Mouse (Mus musculus): Measurements from ENCODE around the gene Olfr934. TPM values are rescaled to one million over a fixed set of nuclear protein-coding genes. Genes with fewer than 3 reads are reported as not detected.
A peak's percentile ranks its signal among the peaks of the same experiment; 100 is the strongest.

Olfr934 gene
- polyA plus RNA-seq (2012; rRNA removed): not detected in 2 replicates

DNA sequence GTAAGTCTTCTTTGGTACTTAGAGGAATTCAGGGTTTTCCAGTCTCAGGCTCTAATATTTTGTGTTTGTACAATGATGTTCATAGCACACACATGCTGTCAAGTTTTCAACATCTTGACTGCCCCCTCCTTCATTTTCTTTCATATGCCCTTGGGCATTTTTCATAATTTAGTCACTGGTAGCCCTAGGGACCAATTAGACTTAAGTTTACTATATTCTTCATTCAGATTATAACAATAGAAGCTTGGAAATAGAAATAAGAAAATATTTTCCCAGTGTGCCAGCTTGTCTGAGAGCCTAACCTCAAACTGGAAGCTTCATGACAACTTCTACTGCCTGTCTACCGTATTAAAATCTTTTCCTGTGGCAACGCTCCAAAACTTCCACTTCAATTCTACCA is at the start of gene Olfr934:
Gene Olfr934 (minus strand): TSS at position 101 of the 400 bp plus-strand sequence.
- no peak for DNase-seq (ENCODE audit: extremely low spot score in 1 of 2, low spot score in 1 of 2)

DNA sequence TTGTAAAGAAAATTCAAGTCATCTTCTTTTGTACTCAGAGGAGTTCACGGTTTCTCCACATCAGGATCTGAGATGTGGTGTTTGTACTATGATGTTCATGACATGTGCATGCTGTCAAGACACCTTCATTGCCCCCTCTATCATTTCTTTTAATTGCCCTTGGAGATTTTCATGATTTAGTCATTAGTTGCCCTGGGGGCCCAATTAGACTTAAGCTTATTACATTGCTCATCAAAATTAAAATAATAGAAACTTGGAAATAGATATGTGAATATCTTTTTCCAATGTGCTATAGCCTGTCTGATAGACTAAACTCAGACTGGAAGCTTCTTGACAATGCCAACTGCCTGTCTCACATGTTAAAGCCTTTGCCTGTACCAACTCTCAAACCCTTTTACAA is 35.2 kb upstream of the Olfr934 start, which contains the start of gene Olfr146:
Gene Olfr146 (minus strand): TSS at position 101 of the 400 bp plus-strand sequence.
- DNase-seq (ENCODE audit: extremely low spot score in 1 of 2, low spot score in 1 of 2): no peak

DNA sequence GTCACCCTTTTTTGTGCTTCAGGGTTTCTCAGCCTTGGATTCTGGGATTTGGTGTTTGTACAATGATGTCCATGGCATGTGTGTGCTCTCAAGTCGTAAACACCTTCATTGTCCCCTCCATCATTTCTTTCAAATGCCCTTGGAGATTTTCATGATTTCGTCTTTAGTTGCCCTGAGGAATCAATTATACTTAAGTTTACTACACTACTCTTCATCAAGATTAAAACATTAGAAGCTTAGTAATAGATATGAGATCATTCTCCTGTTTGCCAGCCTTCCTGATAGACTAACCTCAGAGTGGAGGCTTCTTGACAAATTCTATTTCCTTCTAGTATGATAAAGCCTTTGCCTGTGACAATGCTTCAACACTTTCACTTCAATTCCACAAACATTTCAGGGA is 11.5 kb upstream of the Olfr934 start, which contains the start of gene Olfr935:
Gene Olfr935 (minus strand): TSS at position 101 of the 400 bp plus-strand sequence.
- DNase-seq (ENCODE audit: extremely low spot score in 1 of 2, low spot score in 1 of 2): no peak

DNA sequence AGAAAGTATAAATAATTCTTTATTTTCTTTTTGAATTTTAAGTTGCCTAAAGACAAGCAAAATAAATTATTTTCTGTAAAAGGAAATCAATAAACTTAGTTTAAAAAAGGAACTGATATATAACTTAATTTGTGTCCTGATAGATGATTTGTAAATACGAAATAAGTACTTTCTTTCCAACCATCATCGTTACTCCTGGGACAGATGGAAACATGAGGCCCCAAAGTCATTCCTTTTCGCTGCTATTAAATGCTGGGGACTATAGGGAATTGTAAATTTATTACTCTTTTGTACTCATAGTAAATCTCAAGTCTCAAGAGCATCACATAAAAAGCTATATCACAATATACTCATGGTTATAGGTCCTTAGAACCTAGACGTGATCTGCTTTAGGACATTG is 16.1 kb downstream of the Olfr934 start, which contains the start of gene Olfr933:
Gene Olfr933 (plus strand): TSS at position 301 of the 400 bp plus-strand sequence.
- no peak for DNase-seq (ENCODE audit: extremely low spot score in 1 of 2, low spot score in 1 of 2)

DNA sequence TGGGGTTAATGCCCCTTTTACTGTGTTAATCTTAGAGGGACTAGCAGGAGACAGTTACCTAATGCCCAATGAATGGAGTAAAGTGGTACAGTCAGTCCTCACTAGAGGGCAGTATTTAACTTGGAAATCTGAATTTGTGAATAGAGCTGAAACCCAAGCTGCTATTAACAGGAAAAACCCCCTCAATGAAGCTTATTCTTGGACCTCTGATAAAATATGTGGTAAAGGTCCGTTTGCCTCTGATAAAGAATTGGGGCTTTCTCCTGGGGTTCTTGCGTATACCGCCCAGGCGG is 34.0 kb downstream of the Olfr934 start:
- peak in 1 of 2 experiments; percentile 14 for DNase-seq (ENCODE audit: extremely low spot score in 1 of 2, low spot score in 1 of 2)

DNA sequence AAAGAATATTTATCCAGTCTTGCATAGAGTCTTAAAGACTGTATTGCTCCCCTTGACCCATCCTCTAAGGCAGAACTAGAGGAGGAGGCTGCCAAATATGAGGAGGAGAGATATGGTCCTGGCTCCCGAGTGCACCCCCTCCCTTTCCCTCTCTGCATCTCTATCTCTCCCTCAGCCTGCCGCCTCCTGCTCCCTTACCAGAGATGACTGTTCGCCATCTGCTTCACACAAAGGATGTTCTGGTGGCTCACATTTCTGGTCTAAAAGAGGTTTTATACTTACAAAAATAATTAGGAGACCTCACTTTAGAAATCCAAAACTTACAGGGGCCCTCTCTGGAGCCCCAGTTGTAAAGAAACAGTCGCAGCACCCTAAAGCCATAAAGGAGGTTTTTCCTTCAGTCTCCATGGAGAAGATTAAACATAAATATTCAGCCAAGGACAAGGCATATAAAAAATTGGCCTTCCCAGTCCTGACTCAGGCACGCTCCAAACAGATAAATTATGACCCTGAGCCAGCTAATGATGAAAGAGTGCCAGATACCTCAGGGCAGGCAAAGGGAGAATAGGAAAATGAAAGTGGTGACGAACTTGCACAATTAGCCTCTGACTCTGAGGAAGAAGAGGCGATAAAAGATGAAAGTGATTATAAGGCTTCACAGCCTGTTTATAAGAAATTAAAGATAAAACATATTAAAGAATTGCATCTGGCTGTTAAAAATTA is 34.6 kb downstream of the Olfr934 start:
- peak; percentile 49 to 55 for DNase-seq (ENCODE audit: extremely low spot score in 1 of 2, low spot score in 1 of 2)

Other genes with a start within 250 kb of the Olfr934 start
- gene Olfr920, start 236.0 kb downstream of the Olfr934 start, polyA plus RNA-seq (2012; rRNA removed): 0.18 and 0.19 TPM in 2 replicates
- gene Olfr921, start 215.2 kb downstream of the Olfr934 start, polyA plus RNA-seq (2012; rRNA removed): 0.06 and 0.08 TPM in 2 replicates
- not detected in 2 replicates for gene Olfr922, start 173.7 kb downstream of the Olfr934 start, polyA plus RNA-seq (2012; rRNA removed)
- not detected in 2 replicates for gene Olfr923, start 161.8 kb downstream of the Olfr934 start, polyA plus RNA-seq (2012; rRNA removed)
- gene Olfr924, start 143.9 kb downstream of the Olfr934 start, polyA plus RNA-seq (2012; rRNA removed): not detected in 2 replicates
- gene Olfr26, start 133.3 kb downstream of the Olfr934 start, polyA plus RNA-seq (2012; rRNA removed): not detected in 2 replicates
- gene Olfr926, start 111.2 kb downstream of the Olfr934 start, polyA plus RNA-seq (2012; rRNA removed): not detected in 2 replicates
- not detected in 2 replicates for gene Olfr930, start 58.5 kb downstream of the Olfr934 start, polyA plus RNA-seq (2012; rRNA removed)
- not detected in 2 replicates for gene Olfr933, start 16.0 kb downstream of the Olfr934 start, polyA plus RNA-seq (2012; rRNA removed)
- not detected in 2 replicates for gene Olfr935, start 11.4 kb upstream of the Olfr934 start, polyA plus RNA-seq (2012; rRNA removed)
- not detected in 2 replicates for gene Olfr146, start 35.1 kb upstream of the Olfr934 start, polyA plus RNA-seq (2012; rRNA removed)
- gene Olfr937, start 76.6 kb upstream of the Olfr934 start, polyA plus RNA-seq (2012; rRNA removed): 0.06 TPM in 1 of 2 replicates, not detected in the other
- gene Olfr938, start 90.6 kb upstream of the Olfr934 start, polyA plus RNA-seq (2012; rRNA removed): not detected in 2 replicates
- not detected in 2 replicates for gene Olfr27, start 139.8 kb upstream of the Olfr934 start, polyA plus RNA-seq (2012; rRNA removed)
- not detected in 2 replicates for gene Olfr943, start 178.0 kb upstream of the Olfr934 start, polyA plus RNA-seq (2012; rRNA removed)
- gene Olfr944, start 213.6 kb upstream of the Olfr934 start, polyA plus RNA-seq (2012; rRNA removed): not detected in 2 replicates